Mouse (Mus musculus): Measurements from ENCODE around the gene Sntg2. TPM values are rescaled to one million over a fixed set of nuclear protein-coding genes. Genes with fewer than 3 reads are reported as not detected.

Sntg2 gene
- total RNA-seq, 1 experiment = not detected

DNA sequence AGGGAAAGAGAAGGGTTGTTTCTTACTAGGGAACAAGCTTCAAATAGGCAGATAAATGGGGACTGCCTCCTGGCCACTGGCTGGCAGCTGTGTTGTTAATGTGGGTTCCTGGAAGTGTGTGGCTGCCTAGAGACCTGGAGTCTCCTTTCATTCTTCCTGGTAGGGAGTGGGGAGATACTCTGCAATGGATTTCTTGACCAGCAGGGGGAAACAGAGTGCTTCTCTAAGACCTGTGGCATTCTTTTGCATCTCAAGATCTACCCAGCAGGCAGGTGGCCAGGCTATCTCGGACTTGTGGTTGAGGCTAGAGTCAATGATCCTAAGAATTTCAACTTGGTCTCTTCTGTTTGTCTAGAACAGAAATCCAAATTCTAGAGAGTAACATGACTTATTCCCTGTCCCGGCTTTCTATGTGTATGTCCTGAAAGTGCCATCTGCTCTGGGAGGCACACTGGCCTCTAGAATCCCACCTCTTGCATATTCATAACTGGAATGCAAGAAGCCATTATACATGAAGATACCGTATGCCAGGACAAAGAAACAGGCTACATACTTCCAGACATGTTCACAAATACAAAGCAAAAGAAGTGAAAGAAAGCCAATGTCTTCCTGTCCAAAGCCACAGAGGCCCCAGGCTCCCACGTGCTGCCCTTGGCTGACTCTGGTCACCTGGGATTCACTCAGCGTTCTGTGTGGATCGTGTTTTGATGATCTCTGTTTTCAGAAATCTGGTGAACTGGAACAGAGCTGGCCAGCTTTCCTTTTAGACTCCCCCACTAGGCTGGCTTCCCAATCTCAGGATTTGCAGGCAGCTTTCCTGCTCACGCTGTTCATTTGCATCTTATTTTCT lies 244.4 kb downstream of the Sntg2 start:
- H3K36me3 ChIP-seq (ENCODE audit: control insufficient read depth, insufficient read depth, low read length, poor library complexity, severe bottlenecking) = no peaks in the 10 kb centered on the region
- H3K4me1 ChIP-seq (ENCODE audit: control insufficient read depth in 2 of 2, insufficient read depth in 2 of 2, low read length in 2 of 2, poor library complexity in 1 of 2) = no peaks in the 10 kb centered on the region
- no peak overlapping the region for H3K4me3 ChIP-seq (ENCODE audit: insufficient read depth in 1 of 2, low read depth in 1 of 2, low read length in 2 of 2, poor library complexity in 1 of 2, severe bottlenecking in 1 of 2)
- no peak for TF ChIP-seq HCFC1 (IDR thresholded peaks at IDR 0.05; ENCODE audit: borderline replicate concordance, insufficient read depth, low read length)
- peak; percentile 45; the same call in 1 of the 2 replicates for TF ChIP-seq ZC3H11A (IDR thresholded peaks at IDR 0.05; ENCODE audit: borderline replicate concordance, low read depth, low read length)
- H3K27ac ChIP-seq (ENCODE audit: insufficient read depth, low read depth, low read length, poor library complexity, severe bottlenecking) = no peak overlapping the region
- DNase-seq (ENCODE audit: low read depth, low spot score) = peak; percentile 66
- H3K9ac ChIP-seq (ENCODE audit: insufficient read depth, low read depth, low read length, poor library complexity, severe bottlenecking) = no peak overlapping the region
- H3K9me3 ChIP-seq (ENCODE audit: control insufficient read depth, insufficient read depth, low read depth, low read length) = no peaks in the 10 kb centered on the region
- in situ Hi-C loops (cut with MboI; ENCODE audit: low sequenced_read_pairs in 2 of 2, unreplicated experiment in 2 of 2) = no loop called here

Other genes starting within 250 kb of the Sntg2 start
- gene Tpo, start 240.8 kb downstream of the Sntg2 start, total RNA-seq (2012; rRNA removed) = 0.26 and 0.31 TPM in 2 replicates
- 30.8 and 31.1 TPM in 2 replicates for gene Tmem18, start 211.1 kb upstream of the Sntg2 start, total RNA-seq (2012; rRNA removed)

Measured in ES-E14 (cell line).